Mouse (Mus musculus) hindbrain, embryonic 13.5 days (tissue): ENCODE measurements around the gene Pbx2. TPM values are rescaled to one million over a fixed set of nuclear protein-coding genes. Genes with fewer than 3 reads are reported as not detected.
"Not testable (repeated sequence)": the region's sequence is repeated elsewhere in the genome, so short reads cannot be mapped to it uniquely, and the experiment has no call there.

ENCODE experiments used
- ATAC-seq: fragments of 200-750 bp; cut with Nextera tagmentation; 2 replicates; pipeline ENCODE4 v1.8.0; 2017; ENCODE audit warnings: moderate TSS enrichment; ENCODE audit not compliant: low FRiP score
- H3K27ac ChIP-seq: fragments of 300-500 bp; sonication (generic); 2 replicates; pipeline ENCODE4 v1.5.1; 2015; ENCODE audit warnings: inconsistent platforms, mild to moderate bottlenecking, moderate library complexity
- H3K27me3 ChIP-seq: fragments of 300-500 bp; sonication (generic); 2 replicates; pipeline ENCODE4 v1.6.1; 2015; ENCODE audit warnings: mild to moderate bottlenecking, inconsistent platforms
- H3K36me3 ChIP-seq: fragments of 300-500 bp; sonication (generic); 2 replicates; pipeline ENCODE4 v1.6.1; 2015; ENCODE audit warnings: mild to moderate bottlenecking, inconsistent platforms
- H3K4me1 ChIP-seq: fragments of 300-500 bp; sonication (generic); replicated peaks from 2 replicates; pipeline ENCODE4 v1.6.1; 2015; ENCODE audit warnings: inconsistent platforms
- H3K4me2 ChIP-seq: fragments of 300-500 bp; sonication (generic); 2 replicates; pipeline ENCODE4 v1.6.1; 2015; ENCODE audit warnings: inconsistent platforms, mild to moderate bottlenecking, moderate library complexity
- H3K4me3 ChIP-seq: fragments of 300-500 bp; sonication (generic); 2 replicates; pipeline ENCODE4 v1.5.1; 2015; ENCODE audit warnings: mild to moderate bottlenecking, inconsistent platforms
- H3K9ac ChIP-seq: fragments of 300-500 bp; sonication (generic); 2 replicates; pipeline ENCODE4 v1.6.1; 2015; ENCODE audit warnings: mild to moderate bottlenecking, inconsistent platforms
- H3K9me3 ChIP-seq: fragments of 300-500 bp; sonication (generic); 2 replicates; pipeline ENCODE4 v1.6.1; 2016; ENCODE audit warnings: inconsistent platforms
- WGBS: fragments of 180-500 bp; shearing (Covaris S2); methylation state at CpG from one replicate; pipeline ENCODE4 v1.1.7; 2015; 5-methylcytosine and 5-hydroxymethylcytosine counted together
- polyA plus RNA-seq: library from polyadenylated mRNA; unstranded; fragments of >200 nt; fragmentation: Nextera tagmentation; extraction: Ambion mirVana; gene quantifications from 2 replicates; pipeline ENCODE4 v1.2.1, GENCODE M21; 2015

The Pbx2 gene
- polyA plus RNA-seq: 8.9 and 10.6 TPM in 2 replicates

GRCm38 (mm10) chr17:34591029-34591993, at the start of gene Pbx2:
Pbx2 (plus strand) TSS chr17:34591266.
- H3K27me3 ChIP-seq: no peaks in the 10 kb centered on the region
- peak within 1 kb of the TSS; percentile 98 for H3K9ac ChIP-seq
- H3K36me3 ChIP-seq: peaks cover 17% of the 10 kb centered on the region
- peak within 1 kb of the TSS; percentile 91 for H3K4me2 ChIP-seq
- peaks cover 79% of the 10 kb centered on the region for H3K4me1 ChIP-seq
- ATAC-seq: peak; percentile 2; the same call in 1 of the 2 replicates
- 2% methylated on average over 21 of the region's 21 CpGs for WGBS
- H3K4me3 ChIP-seq: peak within 1 kb of the TSS; percentile 70
- peak within 1 kb of the TSS; percentile 99 for H3K27ac ChIP-seq
- no peaks in the 10 kb centered on the region for H3K9me3 ChIP-seq

DNA sequence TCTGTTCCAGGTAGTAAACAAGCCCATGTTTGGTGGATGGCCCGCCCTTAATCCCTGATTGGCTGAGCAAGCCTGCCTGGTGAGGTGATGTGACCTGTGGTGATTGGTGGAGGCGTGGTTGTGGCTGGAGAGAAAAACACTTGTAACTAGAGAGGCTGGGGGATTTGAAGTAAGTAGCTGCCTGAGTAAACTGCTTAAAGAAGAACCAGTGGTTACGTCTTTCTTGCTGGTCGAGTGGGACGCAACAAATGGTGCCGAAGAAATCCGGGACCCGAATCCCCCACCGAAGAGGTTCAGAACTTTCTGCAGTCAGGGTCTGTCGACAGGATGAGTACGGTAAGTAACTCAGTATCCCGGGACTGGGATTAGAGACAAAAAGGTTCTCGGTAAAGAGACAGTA, 47.5 kb upstream of the Pbx2 start:
- not testable (repeated sequence) for H3K27me3 ChIP-seq, H3K9ac ChIP-seq, H3K4me1 ChIP-seq, H3K27ac ChIP-seq, ATAC-seq, H3K4me2 ChIP-seq, H3K9me3 ChIP-seq, H3K36me3 ChIP-seq, H3K4me3 ChIP-seq
- WGBS: 95% methylated on average over 13 of the region's 13 CpGs

DNA sequence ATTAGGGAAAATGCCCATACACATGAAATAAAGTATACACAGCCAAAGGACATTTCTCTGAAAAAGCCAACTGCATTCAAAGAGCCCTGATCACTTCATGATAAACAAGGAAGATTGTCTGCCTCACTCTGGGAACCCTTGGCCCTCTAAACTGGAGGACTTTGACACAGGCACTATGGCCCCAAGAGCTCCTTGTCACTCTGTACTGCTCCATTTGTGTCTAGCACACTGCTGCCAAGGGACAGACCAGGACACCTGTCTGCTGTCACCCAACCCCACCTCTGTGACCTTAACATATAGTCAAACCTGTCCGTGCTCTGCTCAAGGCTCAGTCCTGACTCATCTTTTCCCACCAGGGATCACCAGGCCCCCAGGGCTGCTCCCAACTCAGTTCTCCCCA, 44.3 kb upstream of the Pbx2 start:
- H3K4me1 ChIP-seq: no peaks in the 10 kb centered on the region
- H3K36me3 ChIP-seq: no peaks in the 10 kb centered on the region
- no peaks in the 10 kb centered on the region for H3K27me3 ChIP-seq
- no peak overlapping the region for H3K9ac ChIP-seq
- 100% methylated on average over 1 of the region's 1 CpGs for whole genome bisulfite sequencing
- no peaks in the 10 kb centered on the region for H3K9me3 ChIP-seq
- no peak overlapping the region for H3K27ac ChIP-seq
- no peak overlapping the region for H3K4me3 ChIP-seq
- no peak overlapping the region for H3K4me2 ChIP-seq
- no peak for ATAC-seq

DNA sequence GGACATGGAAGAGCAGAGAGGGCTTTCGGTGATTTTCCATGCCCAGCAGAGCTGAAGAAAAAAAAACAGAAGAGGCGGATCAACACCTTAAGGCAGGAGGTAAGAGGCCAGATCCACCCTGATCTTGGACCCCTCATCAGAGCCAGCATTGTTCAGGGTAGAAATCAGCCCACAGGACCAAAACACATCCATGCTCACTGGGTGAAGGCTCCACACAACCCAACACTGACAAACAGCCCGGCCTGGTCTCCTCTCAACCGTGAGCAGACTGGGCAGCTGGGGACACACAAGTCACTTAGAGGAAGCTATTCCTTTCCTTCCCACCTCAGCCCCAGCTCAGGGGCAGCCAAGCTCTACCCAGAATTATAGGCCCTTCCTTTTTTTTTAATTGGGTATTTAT, 43.5 kb upstream of the Pbx2 start:
- no peak overlapping the region for H3K4me3 ChIP-seq
- H3K27me3 ChIP-seq: no peaks in the 10 kb centered on the region
- WGBS: 87% methylated on average over 4 of the region's 4 CpGs
- no peaks in the 10 kb centered on the region for H3K36me3 ChIP-seq
- H3K4me1 ChIP-seq: no peaks in the 10 kb centered on the region
- H3K4me2 ChIP-seq: no peak overlapping the region
- no peak overlapping the region for H3K9ac ChIP-seq
- ATAC-seq: no peak
- no peak overlapping the region for H3K27ac ChIP-seq
- H3K9me3 ChIP-seq: no peaks in the 10 kb centered on the region

DNA sequence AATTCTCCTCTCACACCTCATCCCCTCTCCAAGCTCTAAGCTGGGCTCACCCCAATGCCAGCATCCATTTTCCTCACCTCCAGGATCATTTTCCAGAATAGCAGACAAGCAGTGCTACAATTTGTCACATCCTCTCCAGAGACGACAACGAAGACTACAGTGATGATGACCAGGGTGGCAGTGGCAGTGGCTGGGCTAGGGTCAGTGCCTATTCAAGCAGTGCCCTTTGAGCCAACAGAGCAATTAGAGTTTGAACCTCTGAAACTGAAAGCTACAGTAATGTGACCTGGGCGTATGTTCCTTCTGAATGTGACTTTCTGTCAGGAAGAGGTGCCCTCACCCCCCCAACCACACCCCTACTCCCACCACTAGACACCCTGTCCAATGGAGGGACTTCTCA, 41.9 kb upstream of the Pbx2 start:
- H3K4me2 ChIP-seq: no peak overlapping the region
- no peak overlapping the region for H3K27ac ChIP-seq
- no peaks in the 10 kb centered on the region for H3K27me3 ChIP-seq
- ATAC-seq: no peak
- no peak overlapping the region for H3K4me3 ChIP-seq
- no peaks in the 10 kb centered on the region for H3K9me3 ChIP-seq
- WGBS: 89% methylated on average over 3 of the region's 3 CpGs
- no peak overlapping the region for H3K9ac ChIP-seq
- H3K36me3 ChIP-seq: no peaks in the 10 kb centered on the region
- no peaks in the 10 kb centered on the region for H3K4me1 ChIP-seq

DNA sequence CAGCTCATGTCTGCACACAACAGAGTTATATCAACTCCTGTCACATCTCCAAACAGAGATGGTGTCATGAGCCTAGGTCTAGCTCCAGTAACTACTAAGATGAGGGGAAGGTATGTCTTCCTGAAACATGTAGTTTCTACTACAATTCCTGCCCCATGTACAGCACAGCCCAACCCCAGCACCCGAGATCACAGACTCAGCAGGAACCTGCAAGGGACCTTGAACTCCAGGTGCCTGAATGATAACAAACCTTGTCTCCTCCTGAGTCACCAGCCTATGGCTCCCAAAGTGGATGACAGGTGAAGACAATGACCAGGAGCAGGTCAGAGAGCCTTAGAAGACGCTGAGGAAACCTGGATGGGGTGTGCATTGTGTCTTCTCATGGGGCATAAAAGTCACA, 41.2 kb upstream of the Pbx2 start:
- Histone ChIP-seq H3K4me3 (no peak overlapping the region), H3K27ac (no peak overlapping the region), H3K9ac (no peak overlapping the region), H3K9me3 (no peaks in the 10 kb centered on the region), H3K36me3 (no peaks in the 10 kb centered on the region), H3K27me3 (no peaks in the 10 kb centered on the region), H3K4me1 (no peaks in the 10 kb centered on the region), H3K4me2 (no peak overlapping the region)
- no peak for ATAC-seq
- WGBS: 85% methylated on average over 2 of the region's 2 CpGs

- Histone ChIP-seq H3K27ac (no peak overlapping the region), H3K36me3 (no peaks in the 10 kb centered on the region), H3K9me3 (no peaks in the 10 kb centered on the region), H3K27me3 (no peaks in the 10 kb centered on the region), H3K9ac (no peak overlapping the region), H3K4me3 (no peak overlapping the region), H3K4me2 (no peak overlapping the region), H3K4me1 (no peaks in the 10 kb centered on the region)
- ATAC-seq: no peak
- 32% methylated on average over 5 of the region's 5 CpGs for WGBS
Observed at GRCm38 (mm10) chr17:34555483-34555882, 35.6 kb upstream of the Pbx2 start.

GRCm38 (mm10) chr17:34556406-34556805, 34.7 kb upstream of the Pbx2 start:
- 85% methylated on average over 8 of the region's 8 CpGs for WGBS
- Histone ChIP-seq H3K9me3 (no peaks in the 10 kb centered on the region), H3K4me3 (no peak overlapping the region), H3K4me2 (no peak overlapping the region), H3K4me1 (peaks cover 1% of the 10 kb centered on the region; the same call in 1 of the 2 replicates), H3K27ac (no peak overlapping the region), H3K9ac (no peak overlapping the region), H3K27me3 (no peaks in the 10 kb centered on the region), H3K36me3 (no peaks in the 10 kb centered on the region)
- ATAC-seq: no peak

DNA sequence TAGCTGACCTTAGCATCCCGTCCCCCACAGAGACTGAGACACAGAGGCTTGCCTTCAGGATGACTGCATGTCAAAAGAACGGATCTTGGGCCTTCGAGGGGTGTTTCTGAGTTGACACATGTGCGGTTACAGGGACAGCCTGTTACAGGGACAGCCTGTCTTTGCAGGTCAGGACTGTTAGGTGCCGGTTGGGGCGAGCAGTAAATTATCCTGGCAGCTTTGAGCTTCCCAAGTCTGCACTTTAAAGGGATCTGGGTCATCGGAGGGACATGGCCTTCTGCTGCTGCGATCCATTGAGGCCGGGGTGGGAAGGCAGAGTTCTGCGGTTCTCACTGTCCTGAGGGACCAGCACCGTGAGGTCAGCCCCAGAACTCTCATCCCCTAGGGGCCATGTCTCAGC, 33.7 kb upstream of the Pbx2 start:
- H3K9me3 ChIP-seq: no peaks in the 10 kb centered on the region
- no peak for ATAC-seq
- no peaks in the 10 kb centered on the region for H3K27me3 ChIP-seq
- no peaks in the 10 kb centered on the region for H3K36me3 ChIP-seq
- no peak overlapping the region for H3K27ac ChIP-seq
- no peak overlapping the region for H3K4me3 ChIP-seq
- H3K4me1 ChIP-seq: peaks cover 3% of the 10 kb centered on the region; the same call in 1 of the 2 replicates
- no peak overlapping the region for H3K4me2 ChIP-seq
- 74% methylated on average over 11 of the region's 11 CpGs for WGBS
- no peak overlapping the region for H3K9ac ChIP-seq

GRCm38 (mm10) chr17:34559116-34559515, 31.9 kb upstream of the Pbx2 start:
- ATAC-seq: no peak
- WGBS: 90% methylated on average over 7 of the region's 7 CpGs

GRCm38 (mm10) chr17:34559895-34560294, 31.2 kb upstream of the Pbx2 start:
- Histone ChIP-seq H3K4me2 (no peak overlapping the region), H3K9ac (no peak overlapping the region), H3K27ac (no peak overlapping the region), H3K27me3 (no peaks in the 10 kb centered on the region), H3K4me1 (peaks cover 10% of the 10 kb centered on the region; the same call in 1 of the 2 replicates), H3K9me3 (no peaks in the 10 kb centered on the region), H3K4me3 (no peak overlapping the region), H3K36me3 (no peaks in the 10 kb centered on the region)
- no peak for ATAC-seq
- WGBS: 28% methylated on average over 15 of the region's 15 CpGs

More at GRCm38 (mm10) chr17:34559116-34559515, 31.9 kb upstream of the Pbx2 start:
- H3K4me3 ChIP-seq: no peak overlapping the region
- no peak overlapping the region for H3K9ac ChIP-seq
- no peaks in the 10 kb centered on the region for H3K36me3 ChIP-seq
- H3K27me3 ChIP-seq: no peaks in the 10 kb centered on the region
- no peaks in the 10 kb centered on the region for H3K9me3 ChIP-seq
- H3K4me2 ChIP-seq: no peak overlapping the region
- H3K27ac ChIP-seq: no peak overlapping the region
- peaks cover 5% of the 10 kb centered on the region; the same call in 1 of the 2 replicates for H3K4me1 ChIP-seq

DNA sequence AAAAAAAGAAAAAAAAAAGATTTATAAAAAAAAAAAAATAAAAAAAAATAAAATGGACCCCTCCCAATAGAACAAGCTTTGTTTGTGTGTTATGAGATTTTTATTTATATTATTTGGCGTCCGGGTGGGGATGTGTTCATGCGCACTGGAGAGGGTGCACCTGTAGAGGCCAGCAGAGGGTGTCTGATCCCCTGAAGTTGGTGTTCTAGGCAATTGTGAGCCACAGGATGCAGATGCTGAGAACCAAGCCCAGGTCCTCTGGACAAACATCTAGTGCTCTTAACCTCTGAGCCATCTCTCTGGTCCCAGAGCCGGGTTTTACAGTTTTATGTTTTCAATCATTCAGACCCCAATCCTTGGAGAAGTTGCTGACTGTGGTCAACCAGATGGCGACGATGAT, 30.6 kb upstream of the Pbx2 start:
- no peaks in the 10 kb centered on the region for H3K36me3 ChIP-seq
- no peak overlapping the region for H3K27ac ChIP-seq
- no peaks in the 10 kb centered on the region for H3K9me3 ChIP-seq
- H3K4me2 ChIP-seq: no peak overlapping the region
- no peak overlapping the region for H3K4me3 ChIP-seq
- peaks cover 10% of the 10 kb centered on the region; the same call in 1 of the 2 replicates for H3K4me1 ChIP-seq
- 92% methylated on average over 6 of the region's 6 CpGs for WGBS
- no peak overlapping the region for H3K9ac ChIP-seq
- ATAC-seq: no peak
- peaks cover under 1% of the 10 kb centered on the region; the same call in 1 of the 2 replicates for H3K27me3 ChIP-seq
